Mouse (Mus musculus) thymus, postnatal 10 days (tissue): ENCODE data around the gene Olfr965.
"Not testable (repeated sequence)": the region's sequence is repeated elsewhere in the genome, so short reads cannot be mapped to it uniquely, and the experiment has no call there.

Experiments used
- DNase-seq, 2 experiments: peaks; one replicate each; pipeline ENCODE4 v3.0.0; 2021; ENCODE audit warnings: low spot score in 2 of 2

Gene Olfr965

DNA sequence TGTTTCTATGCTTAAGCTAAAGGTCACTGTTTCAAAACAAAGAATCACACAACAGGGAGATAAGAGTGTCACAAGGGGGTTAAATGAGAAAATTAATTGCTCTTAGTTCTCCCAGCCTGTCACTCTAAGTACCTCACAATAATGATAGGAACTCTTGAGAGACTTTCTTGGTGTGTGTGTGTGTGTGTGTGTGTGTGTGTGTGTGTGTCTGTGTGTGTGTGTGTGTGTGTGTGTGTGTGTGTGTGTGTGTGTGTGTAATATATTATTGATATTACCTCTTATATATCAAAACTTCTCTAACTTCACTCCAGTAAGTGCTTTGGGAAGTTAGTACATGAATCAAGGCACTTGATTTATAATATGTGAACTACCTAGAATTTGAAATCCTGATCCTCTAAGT, at the start of gene Olfr965:
Gene Olfr965, plus strand, starts transcription at position 301 of the 400 bp plus-strand sequence.
- no peak for DNase-seq

DNA sequence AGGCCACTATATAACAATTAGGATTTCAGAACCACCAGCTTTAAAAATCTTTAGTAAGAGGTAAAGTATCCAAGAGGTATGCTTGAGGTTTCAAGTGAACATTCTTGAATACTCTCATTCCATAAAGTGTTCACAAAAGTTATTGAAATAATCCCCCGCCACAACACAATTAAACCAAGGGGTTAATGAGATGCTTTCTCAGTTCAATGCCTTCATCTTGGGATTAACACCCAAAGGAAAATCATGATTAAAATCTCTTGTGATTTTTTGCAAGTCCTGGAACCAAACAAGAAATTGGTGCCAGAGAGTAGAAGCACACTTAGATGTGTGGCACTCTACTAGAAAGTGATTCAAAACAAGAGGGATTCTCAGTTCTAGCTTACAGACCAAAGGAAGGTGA, 44.2 kb upstream of the Olfr965 start, which contains the start of gene Olfr963:
Gene Olfr963, plus strand, starts transcription at position 301 of the 400 bp plus-strand sequence.
- DNase-seq = no peak

DNA sequence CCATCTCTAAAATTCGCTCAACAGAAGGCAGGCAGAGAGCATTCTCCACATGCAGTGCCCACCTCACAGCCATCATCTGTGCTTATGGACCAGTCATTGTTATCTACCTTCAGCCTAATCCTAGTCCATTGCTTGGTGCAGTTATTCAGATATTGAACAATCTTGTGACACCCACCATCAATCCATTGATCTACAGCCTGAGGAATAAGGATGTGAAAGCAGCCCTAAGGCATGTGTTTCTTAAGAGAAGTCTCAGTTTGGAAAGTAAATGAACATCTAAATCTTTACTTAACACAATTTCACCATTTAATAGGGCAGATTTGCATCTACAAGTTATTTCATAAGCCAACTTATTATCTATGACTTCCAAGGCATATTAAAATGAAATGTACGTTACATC, 41.4 kb upstream of the Olfr965 start:
- DNase-seq = no peak

DNA sequence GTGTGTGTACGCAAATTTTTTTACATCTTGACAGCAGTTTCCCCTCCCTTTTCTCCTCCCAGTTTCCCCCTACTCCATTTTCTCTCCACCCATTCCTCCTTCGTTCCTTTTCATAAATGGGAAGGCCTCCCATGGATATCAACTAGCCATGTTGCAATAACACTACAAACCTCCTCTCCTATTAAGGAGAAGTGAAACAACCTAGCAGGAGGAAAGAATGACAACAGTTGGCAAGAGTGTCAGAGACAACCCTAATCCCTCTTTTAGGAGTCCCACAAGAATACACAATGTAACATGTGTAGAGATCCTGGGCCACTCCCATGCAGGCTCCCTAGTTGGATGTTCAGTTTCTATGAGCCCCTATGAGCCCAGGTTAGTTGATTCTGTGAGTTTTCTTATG, 36.3 kb upstream of the Olfr965 start:
- no peak for DNase-seq

DNA sequence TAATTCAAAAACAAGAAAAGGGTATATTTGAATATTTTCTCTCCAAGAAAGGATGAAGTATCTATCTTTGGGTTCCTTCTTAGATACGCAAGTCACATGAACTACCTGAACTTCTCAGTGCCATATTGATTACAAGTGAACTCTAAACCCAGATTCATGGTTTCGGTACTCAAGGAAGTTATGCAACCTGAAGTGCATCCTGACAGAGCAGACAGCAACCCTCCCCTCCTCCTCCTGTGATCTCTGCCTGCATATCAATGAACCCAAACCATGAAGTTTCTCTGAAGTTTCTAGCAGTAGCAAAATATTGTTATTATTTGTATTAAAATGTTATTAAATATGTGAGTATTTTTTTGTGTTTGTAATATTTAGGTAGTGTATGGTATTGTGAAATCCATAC, 32.6 kb upstream of the Olfr965 start:
- DNase-seq = no peak

DNA sequence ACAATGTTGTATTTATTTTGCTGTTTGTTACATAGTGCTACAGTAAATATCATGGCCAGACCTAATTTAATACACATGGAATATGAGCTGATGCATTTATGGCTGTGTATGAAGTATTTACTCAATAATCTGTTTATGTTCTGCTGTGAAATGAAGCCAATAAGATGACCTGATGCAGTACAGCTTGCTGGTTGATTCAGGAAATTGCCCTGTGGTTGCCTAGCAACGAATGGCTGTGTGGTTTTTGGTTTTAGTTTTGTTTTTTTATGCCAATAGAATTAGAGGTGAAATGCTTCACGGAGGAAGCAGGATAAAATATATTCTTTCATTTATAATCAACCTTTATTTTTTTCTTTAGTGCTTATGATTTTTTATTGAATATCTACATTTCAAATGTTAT, 31.9 kb upstream of the Olfr965 start:
- no peak for DNase-seq

DNA sequence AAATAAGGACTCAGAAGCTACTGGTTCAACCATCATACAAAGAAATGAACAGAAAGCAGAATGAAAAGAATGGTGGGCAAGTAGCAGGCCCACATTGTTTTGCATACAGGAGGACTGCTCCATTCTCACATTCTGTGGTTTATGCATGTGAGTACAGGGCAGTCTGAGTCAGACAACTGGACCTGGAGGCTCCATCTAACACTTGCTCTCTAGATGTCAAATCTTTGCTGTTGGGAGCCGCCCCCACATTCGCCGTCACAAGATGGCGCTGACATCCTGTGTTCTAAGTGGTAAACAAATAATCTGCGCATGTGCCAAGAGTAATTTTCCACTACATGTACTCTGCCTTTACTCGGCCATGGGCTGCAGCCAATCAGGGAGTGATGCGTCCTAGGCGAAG, 10.0 kb upstream of the Olfr965 start:
- DNase-seq = not testable (repeated sequence)

DNA sequence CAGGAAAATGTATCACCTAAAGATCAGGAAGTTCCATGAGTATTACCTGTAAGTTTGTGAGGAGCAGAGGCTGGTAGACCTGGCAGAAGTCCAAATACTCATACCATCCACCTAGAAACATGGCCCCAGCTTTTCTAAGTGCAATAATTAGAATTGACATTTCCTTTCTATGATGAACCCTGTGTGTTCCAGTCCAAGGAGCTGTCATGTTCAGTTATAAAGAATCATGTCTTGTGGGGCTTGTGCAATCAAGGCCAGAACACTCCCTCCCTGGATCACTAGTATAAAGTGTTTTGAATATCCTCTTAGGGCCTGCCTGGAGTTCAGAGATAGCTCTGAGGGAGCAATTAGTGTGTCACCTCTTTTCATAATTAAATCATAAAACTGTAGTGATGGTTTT, 4.1 kb upstream of the Olfr965 start, which contains the start of gene Olfr149:
Gene Olfr149, minus strand, starts transcription at position 101 of the 400 bp plus-strand sequence.
- DNase-seq = no peak

DNA sequence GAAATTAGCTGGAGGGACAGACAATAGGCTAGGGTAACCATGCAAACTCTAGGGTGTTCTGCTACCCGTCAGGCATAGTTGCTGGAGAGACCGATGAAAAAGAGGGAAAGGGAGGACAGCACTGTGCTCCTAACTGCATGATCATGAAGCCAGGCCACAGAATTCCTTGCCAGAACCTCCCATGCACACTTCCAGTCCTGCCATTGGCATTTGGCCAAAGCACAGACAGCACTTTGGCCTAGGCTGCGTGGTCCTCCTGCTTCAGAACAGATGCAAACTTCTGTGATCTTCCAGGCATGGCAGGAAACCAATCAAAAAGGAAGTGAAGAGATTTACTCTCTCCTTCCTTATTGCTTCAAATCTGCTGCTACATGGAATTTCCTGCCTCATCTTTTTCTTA, 2.2 kb upstream of the Olfr965 start:
- no peak for DNase-seq

DNA sequence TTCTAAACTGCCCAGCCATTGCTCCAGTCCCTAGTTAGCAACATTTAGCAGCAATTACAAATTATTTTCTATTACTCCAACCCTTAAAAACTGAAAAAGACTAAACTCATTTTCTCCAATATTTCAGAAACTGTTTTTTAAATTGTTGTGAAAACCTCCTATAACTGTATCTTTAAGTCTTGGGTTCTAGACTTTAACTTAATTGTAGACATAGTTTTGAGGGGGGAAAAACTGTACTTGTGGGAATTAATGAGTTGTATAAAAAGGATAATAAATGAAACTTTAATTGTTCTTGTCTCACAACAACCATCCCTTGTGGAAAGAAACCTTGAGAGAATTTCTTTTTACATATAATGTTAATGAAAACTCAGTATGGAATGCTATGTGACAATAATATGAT, 19.5 kb downstream of the Olfr965 start, which contains the start of gene Olfr150:
Gene Olfr150, plus strand, starts transcription at position 301 of the 400 bp plus-strand sequence.
- no peak for DNase-seq

DNA sequence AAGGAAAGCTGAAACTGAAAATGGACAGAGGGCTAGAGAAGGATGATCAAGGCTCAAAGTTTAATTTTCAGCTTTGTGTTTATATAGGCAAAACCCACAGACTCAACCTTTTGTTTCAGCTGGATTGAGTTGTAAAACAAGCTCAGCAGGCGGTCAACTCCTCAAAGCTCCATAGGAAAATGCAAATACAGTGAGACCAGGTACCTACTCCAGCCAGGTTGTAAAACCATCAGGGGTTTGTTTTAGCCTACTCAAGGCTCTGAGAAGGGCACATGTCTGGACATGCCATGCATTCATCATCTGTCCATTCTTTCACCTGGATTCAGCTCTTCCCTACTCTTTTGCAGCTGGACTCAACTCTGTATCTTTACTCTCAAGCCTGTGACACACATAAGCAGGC, 29.6 kb downstream of the Olfr965 start:
- DNase-seq = no peak

DNA sequence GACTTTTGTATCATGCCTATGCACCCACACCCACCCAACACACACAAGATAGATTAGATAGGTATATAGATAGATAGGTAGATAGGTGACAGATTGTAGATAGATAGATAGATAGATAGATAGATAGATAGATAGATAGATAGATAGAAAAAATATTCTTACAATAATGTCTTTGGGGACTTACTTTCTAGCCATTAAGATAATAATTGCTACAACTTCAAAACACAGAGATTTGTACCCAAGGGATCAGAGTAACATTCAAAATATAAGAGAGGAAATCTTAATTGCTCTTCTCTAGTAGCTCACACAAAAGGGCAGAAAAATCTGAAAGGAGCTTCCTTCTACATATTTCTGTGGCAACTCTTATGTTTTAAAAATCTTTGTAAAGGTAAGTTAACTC, 34.8 kb downstream of the Olfr965 start, which contains the start of gene Olfr967:
Gene Olfr967, plus strand, starts transcription at position 301 of the 400 bp plus-strand sequence.
- no peak for DNase-seq

DNA sequence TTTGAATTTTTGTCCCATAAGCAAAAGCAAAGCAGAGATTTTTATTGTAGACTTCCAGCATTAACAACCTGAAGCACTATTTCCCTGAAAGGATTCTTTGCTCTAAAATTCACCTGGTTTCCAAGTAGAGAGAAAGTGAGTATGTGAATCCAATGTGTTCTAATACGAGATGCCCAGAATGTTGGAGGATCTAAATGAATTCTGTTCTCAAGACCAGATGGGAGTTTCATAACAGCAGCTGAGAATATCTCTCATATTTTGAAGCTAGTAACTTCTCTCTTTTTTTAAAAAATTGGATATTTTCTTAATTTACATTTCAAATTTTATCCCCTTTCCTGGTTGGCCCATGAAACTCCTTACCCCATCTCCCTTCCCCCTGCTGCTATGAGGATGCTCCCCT, 35.3 kb downstream of the Olfr965 start:
- DNase-seq = no peak
